Mouse (Mus musculus): ENCODE data around the gene Znrd1as.
A peak's percentile ranks its signal among the peaks of the same experiment; 100 is the strongest.
"Not testable (repeated sequence)": the region's sequence is repeated elsewhere in the genome, so short reads cannot be mapped to it uniquely, and the experiment has no call there.

Znrd1as gene

DNA sequence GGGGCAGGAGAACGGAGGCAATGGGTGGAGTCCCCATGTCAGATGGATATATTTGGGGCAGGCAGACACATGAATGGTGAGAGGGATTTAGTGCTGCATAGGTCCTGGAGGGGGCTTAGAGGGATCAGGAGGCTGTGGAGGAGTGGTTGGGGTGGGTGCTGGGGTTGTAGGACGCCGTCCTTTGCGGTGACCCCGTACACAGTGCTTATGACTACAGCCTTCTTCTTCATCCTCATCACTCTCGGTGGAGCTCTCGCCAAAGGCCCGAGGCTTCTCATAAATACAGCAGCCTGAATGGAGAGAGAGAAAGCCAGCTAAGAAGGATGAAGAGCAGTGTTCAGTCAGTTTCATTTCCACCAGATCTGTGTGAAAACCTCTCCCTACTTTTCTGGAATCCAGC lies 9.1 kb upstream of the Znrd1as start:
- DNase-seq (ENCODE audit: extremely low read depth, insufficient read length, low spot score), result no peak

DNA sequence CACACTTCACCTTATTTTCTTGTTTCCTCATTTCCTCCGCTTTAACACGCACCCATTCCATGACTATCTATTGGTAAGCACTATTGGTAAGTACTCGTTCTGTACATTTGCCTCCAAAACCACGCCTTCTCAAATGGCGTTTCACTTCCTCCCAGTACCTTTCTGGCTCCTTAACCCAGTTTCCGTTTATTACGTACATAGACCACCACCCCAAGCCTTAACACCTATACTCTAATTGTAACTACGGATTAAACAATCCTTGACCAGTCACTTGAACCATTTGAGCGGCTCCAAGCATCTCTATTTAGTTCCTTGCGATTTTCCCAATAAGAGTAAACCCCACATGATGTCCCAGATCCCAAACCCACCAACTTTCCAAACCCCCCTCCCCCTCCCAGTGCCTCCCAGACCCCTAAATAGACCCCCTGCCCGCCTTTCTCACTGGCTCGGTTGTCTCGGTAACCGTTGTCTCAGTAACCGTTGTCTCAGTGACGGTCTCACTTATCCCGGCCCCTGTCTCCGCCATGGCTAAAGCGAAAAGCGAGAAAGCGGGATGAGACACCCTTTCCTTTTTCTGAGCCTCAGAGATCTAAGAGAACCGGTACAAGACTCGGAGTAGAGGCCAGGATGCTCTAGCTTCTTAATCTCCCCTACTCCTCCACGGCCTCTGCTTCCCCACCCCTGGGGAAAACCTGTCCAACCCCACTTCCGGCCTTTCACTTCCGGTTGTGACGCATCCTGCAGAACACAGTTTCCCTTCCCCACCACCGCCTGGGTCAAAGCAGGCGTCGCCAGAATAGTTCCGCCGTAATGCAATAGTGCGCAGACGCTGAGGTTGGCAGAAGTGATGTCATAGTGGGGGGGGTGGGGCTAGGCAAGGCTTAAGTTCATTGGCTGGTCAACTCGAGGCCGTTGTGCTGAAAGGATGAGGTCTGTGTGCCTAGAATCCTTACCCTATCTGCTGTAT lies 7.1 kb upstream of the Znrd1as start, which contains the start of gene Ppp1r11:
TSS of gene Ppp1r11 (minus strand) at position 761 of the 967 bp plus-strand sequence.
- DNase-seq (ENCODE audit: extremely low read depth, insufficient read length, low spot score), result peak; percentile 92

DNA sequence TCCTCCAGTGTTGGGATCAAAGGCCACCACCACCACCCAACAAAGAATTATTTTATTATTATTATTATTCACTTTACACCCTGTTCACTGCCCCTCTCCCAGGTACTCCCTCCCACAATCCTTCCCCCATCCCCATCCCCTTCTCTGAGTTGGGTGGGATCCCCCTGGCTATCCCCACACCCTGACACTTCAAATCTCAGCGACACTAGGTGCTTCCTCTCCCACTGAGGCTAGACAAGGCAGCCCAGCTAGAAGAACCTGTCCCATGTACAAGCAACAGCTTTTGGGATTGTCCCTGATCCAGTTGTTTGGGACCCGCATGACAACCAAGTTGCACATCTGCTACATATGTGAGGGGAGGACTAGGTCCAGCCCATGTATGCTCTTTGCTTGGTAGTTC lies 5.8 kb upstream of the Znrd1as start:
- no peak for DNase-seq (ENCODE audit: extremely low read depth, insufficient read length, low spot score)

DNA sequence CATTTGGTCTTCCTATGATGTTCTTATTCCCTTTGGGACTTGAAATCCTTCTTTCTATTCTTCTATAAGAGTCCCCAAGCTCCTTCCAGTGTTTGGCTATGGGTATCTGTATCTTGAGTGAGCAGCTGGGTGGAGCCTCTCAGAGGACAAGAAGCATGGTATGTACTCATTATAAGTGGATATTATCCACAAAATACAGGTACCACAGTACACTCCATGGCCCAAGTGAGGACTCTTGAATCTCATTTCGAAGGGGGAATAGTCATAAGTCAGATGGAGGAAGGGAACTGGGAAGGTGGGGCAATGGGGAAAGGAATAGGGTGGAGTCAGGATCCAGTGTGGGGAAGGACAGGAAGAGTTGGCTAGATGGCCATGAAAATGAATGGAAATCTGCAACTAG lies 5.3 kb upstream of the Znrd1as start:
- DNase-seq (ENCODE audit: extremely low read depth, insufficient read length, low spot score), result no peak

DNA sequence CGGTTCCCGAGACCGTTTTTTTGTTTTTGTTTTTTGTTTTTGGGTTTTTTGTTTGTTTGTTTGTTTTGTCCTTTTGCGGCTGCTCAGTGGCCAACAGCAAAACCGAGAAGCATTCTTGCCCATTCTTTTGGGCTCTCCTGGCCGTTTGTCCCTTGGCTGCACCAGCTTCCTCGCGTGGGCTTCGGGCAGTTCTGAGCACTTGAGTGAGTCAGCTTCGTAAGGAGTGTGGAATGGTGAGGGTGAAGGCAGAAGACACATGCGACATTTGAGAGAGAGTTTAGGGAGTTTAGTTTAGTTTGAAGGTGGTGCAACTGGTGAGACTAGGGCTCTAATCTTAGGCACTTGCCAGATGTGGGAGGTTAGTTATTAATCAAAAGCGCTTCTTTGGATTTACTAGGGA lies 492 bp downstream of the Znrd1as start:
- peak; percentile 33 for DNase-seq (ENCODE audit: extremely low read depth, insufficient read length, low spot score)

DNA sequence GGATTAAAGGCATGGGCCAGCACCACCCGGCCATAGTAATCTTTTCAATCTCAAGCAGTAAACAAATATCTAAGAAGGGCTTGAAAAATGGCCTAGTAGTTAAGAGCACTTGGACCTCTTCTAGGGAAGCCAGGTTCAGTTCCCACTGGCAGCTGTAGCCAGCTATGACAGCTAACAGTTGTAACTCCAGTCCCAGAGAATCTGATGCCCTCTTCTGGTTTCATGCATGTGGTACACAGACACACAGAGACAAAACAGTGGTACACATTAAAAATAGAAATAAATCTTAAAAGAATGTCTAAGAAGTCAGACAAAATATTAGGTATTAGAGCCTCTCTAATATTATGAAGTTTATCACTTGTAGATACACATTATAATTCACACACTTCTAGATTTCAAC lies 2.7 kb downstream of the Znrd1as start:
- no peak for DNase-seq (ENCODE audit: extremely low read depth, insufficient read length, low spot score)

DNA sequence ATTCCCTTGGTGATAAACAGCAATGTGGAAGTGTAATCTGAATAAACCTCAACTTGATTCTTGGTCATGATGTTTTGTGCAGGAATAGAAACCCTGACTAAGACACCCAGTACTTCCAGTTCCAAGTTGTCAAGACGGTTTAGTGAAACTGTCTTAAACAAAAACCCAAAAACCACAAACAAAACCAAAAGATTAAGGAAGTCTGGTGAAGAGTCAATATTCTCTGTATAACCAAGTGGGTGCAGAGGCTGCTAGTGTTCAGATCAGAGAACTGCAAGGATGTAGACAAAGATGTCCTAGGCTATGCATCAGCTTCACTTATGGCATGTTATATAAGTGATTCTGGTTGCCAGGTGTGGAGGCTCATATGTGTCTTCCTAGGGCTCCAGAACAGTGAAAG lies 8.5 kb downstream of the Znrd1as start:
- DNase-seq (ENCODE audit: extremely low read depth, insufficient read length, low spot score), result no peak

DNA sequence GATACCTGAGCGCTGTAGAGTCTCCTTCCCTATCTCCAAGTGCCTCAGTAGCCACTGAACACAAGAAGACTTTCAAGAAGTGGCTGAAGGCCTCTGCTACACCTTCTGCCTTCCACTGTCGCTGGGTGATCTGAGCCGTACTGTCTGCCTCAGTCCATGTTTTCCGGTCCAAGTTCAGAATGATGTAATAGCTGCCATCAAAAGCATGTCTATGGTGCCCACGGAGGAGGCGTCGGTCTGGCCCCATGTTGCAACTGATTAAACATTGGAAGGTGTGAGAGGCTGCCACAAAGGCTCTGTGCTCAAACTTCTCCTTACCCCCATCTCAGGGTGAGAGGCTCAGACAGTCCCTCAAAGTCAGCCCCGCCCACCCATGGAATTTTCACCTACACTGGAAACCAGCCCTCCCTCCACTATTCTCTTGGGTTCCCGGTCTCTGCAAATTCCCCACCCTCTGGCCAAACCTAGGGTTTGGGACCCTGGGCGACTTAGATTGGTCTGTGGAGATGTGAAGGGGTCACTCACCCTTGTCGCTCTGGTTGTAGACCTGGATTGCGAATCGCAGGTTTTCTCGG lies 12.0 kb downstream of the Znrd1as start:
- DNase-seq (ENCODE audit: extremely low read depth, insufficient read length, low spot score), result no peak

DNA sequence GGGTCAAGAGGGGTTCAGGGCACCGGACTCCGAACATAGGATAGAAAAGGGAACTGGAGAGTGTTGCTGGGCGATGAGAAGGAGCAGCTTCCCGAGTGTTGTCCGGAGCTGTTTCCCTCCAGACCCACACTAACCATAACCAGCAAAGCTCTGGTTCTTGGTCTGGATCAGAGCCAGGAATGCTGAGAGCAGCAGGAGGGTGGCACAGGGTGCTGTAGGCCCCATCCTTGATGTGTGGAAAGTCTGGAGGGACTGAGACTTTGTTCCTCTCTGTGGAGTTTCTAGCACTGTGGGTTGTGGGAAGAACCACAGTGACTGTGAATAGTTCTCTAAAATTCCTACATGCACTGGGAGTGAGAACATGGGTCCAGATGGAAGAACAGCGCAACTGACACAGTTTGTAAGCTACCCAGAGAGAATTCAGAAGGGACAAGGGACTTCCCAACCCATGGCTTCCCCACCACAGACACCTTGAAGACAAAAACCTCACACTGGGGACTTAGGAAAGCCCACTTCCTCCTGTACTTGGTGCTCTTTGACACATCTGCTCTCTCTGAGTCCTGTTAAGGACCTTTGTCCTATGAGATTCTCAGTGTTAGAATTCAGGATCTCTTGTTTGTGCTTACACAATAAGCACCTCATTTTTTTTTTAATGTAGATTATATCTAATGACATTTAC lies 12.9 kb downstream of the Znrd1as start:
- no peak for DNase-seq (ENCODE audit: extremely low read depth, insufficient read length, low spot score)

DNA sequence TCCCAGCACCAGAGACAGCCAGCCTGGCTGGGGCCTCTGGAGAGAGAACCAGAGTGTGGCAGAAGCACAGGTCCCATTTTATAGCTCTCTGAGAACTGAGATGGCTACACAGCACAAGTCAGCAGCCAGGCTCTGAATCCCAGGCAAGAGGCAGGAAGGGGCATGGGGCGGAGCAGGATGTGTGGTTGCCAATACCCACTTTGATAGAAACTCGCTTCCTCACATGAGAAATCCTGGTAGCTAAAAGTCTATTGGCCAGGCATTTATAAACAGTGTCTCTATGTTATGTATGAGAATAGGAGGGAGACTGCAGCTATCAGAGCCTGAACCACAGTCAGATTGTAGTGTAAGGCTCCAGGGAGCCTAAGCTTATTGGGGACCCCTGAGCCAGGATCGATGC lies 14.4 kb downstream of the Znrd1as start:
- DNase-seq (ENCODE audit: extremely low read depth, insufficient read length, low spot score), result no peak

DNA sequence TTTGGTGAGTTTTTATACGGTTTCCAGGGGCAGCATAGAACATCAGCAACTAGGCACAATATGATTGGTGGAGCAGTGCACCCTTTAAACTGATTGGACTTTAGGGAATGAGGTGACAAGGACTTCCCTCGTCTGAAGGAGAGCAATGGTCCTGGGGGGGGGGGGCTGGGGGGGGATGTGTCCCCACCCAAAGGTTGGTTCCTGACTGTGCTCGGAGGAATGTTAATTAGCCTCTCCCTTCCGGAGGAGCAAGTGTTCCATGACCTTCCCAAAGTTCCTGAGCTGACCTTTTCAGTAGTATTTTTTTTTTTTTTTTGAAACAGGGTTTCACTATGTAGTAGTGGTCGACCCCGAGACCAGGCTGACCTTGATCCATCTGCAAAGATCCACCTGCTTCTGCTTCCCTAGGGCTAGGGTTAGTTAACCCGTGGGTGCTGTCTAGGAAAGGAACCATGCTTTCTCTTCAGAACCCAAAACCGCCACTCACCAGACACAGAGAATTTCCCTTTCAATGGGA lies 14.9 kb downstream of the Znrd1as start:
- peak; percentile 66 for DNase-seq (ENCODE audit: extremely low read depth, insufficient read length, low spot score)

DNA sequence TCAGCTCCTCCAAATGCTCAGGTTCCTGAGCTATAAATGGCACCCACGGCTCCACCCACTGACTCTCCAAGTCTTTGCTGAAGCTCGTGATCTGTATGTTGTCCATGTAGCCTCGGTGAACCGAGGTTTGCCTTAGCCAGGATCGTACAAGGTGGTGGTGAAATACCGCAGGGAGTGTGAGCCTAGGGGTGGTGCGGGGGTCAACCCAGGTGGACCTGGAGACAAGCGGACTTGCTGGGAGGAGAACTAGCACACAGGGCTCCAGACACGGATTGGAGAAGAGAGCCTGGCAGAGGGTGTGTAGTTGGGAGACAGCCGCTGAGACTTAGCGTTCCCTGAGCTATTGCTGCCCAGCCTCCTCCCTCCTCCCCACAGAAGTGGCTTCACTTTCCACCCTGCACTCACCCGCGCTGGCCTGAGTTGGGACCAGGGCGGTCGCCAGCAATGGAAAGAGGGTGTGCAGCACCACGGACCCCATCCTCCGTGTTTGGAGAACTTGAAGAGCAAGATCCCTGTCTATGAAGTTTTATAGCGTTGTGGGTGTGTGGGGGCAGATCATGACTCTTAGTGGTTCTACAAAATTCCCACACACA lies 22.9 kb downstream of the Znrd1as start, which contains the start of gene 2410137M14Rik:
TSS of gene 2410137M14Rik (minus strand) at position 17 of the 593 bp plus-strand sequence.
- no peak for DNase-seq (ENCODE audit: extremely low read depth, insufficient read length, low spot score)

DNA sequence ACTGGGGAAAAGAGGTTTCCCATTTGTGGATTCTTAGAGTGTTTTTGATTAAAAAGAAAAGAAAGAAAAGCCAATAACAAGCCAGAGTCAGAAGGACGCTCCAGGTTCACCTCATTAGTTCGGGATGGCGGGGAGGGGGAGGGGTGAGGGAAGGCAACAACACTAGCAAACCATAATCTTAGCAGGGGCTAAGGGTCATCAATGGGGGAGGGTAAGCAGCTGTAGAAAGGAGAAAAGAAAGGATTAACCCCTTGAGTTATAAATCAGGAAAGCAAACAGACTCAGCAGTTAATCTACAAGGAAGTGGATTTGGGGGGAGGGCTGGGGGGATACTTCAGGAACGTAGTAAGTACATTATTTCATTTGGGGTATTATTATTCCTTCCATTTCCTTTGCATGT lies 23.5 kb downstream of the Znrd1as start:
- no peak for DNase-seq (ENCODE audit: extremely low read depth, insufficient read length, low spot score)

DNA sequence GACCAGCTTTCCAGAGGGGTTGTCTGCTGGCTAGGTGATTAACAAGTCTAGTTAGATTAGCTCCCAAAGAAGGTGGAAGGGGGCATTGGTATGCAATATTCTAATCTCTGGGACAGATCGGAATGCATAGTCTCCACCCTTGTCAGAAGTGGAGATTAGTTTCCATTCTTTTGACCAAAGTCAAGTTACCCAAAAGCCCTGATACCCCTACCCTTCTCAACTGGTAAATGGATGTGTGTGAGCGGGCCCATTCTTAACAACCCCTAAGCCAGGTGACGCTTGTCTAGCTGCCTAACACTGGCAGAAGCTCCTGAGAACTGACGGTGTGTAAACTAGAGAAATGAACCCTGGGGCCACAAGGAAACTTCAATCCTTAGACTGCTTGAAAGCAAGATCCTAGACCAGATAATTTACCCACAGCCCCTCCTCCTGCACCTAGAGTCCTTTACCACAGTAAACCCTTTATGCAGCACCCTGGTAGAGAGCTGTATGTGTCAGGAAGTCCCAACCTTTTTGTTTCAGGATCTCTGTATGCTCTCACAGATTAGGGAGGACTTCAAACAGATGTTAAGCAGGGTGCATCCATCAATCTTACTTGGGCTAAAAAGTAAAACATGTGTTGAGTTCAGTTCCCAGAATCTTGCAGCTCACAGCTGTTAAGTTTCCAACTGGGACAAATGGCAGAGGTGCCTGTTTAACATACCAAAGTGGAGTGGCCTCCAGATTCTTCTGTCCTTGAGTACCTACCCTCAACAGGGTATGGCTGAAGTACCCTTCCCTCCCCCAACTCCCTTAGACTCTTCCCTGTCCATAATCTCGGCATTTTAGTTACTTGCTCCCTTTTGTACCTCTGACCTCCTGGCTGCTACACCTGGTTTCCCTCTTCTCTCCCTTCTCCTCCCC lies 24.1 kb downstream of the Znrd1as start:
- DNase-seq (ENCODE audit: extremely low read depth, insufficient read length, low spot score), result no peak

DNA sequence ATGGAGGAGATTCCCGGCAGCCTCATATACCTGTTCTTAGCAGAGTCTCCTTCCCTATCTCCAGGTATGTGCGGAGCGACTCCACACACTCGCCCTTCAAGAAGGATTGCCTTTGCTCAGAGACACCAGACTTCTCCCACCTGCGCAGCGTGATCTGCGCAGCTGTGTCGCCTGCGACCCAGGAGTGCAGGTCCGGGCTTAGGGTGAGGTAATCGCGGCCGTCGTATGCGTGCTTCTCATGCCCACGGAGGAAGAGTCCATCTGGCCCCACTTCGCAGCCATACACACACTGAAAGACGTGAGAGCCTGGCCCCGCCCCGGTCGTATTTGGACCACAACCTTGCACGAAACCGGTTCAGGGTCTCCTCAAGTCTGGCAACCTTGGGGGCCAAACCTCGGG lies 30.1 kb downstream of the Znrd1as start:
- no peak for DNase-seq (ENCODE audit: extremely low read depth, insufficient read length, low spot score)

DNA sequence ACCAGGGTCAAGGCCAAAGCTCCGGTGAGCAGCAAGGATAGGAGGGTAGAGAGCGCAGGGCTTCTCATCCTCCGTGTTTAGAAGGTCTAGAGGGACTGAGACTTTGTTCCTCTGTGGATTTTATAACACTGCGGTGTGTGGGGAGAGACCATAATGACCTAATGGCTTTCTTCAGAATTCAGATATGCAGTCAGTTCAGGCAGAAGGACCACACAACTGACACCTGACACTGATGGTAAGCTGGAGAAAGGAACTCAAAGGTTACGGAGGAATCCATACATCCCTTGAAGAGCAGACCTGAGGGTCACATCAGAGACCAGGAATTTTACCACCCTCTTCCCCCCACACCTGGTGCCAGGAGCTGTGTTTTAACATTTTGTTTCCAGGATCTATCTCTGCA lies 31.0 kb downstream of the Znrd1as start, which contains the start of gene H2-M5:
TSS of gene H2-M5 (minus strand) at position 101 of the 400 bp plus-strand sequence.
- DNase-seq (ENCODE audit: extremely low read depth, insufficient read length, low spot score), result no peak

DNA sequence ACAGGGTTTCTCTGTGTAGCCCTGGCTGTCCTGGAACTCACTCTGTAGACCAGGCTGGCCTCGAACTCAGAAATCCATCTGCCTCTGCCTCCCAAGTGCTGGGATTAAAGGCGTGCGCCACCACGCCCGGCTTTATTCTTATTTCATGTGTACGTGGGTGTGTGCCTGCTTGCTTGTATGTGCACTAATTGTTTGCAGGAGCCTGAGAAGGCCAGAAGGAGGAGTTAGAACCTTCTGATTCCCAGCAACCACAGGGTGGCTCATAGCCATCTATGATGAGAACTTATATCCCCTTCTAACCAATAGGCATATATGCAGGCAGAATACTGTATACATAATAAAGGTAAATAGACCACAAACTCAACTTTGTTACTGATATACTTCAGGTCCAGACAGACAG lies 32.2 kb downstream of the Znrd1as start:
- not testable (repeated sequence) for DNase-seq (ENCODE audit: extremely low read depth, insufficient read length, low spot score)

DNA sequence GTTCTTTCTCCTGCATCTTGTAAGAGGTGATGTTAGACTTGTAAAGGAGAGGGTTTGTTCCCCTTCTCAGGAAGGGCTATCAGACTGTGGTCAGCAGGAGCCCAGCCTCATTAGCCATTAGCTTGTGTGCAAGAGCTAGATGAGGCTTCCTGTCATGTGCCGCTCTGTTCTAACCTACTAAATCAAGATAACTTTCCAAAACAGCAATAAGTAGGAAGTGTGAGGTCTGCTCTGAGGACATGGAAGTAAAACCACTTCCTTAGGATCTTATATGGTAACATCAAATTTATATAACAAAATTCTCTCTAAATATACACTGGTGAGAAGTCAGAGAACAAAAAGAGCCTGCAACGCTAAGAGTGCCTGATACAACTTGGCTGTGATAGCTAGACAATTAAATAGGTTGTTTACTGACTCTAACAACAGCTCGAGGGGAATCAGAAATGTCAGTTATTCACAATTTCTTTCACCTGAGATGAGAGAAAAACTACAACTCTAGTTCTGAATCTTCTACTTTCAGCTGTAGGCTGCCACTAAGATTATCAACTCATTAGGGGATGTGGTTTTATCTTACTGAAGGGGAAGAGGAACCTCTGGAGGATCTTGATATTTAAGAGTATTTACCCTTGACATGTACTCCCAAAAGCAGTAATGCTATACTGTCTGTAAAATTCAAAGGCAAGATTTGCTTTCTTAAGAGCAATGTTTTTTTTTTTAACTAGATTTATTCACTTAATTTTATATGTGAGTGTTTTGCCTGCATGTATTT lies 34.1 kb downstream of the Znrd1as start:
- DNase-seq (ENCODE audit: extremely low read depth, insufficient read length, low spot score), result no peak

DNA sequence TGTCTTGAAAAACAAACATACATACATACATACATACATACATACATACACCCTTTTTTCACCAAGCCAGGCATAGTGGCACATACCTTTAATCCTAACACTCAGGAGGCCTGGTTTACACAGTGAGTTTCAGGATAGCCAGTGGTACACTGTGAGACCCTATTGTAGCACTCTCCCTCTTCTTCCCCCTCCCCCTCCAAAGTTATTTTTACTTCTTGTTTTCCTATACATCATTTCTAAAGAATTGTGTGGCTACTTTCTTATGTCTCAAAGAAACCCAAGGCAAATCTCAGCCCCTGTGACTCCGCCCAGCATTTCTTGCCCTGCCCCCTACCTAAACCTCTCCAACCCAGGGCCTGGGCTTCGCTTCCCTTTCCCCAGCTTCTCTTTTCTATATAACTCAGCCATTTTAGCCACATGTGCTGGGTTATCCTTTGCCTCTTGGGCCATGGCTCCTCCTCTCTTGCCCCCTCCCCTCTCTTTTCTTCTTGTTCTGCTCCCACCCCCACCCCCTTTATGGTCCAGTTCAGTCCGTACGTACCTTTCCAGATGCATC lies 35.5 kb downstream of the Znrd1as start:
- no peak for DNase-seq (ENCODE audit: extremely low read depth, insufficient read length, low spot score)

All from 3134 (cell line).